Mouse (Mus musculus): ENCODE data around the gene Uhmk1.

DNA sequence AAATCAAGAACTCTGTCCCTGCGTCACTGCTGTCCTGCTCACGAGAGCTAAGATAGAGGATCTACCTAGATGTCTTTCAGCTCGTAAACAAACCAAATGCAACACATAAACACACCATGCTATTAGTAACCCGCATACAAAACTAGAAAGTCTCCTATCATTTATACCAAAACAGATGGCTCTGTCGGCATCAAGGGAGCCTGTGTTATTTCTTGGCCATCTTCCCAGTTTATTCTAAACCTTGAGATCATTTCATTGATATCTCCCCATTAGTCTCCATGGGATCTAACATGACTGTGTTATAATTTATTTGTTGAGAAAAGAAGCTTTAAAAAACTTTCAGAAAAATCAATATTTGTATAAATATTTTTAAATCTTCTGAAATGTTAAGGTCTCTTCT lies 59.4 kb downstream of the Uhmk1 start:
- TF ChIP-seq BHLHE40 (IDR thresholded peaks at IDR 0.05; ENCODE audit: borderline replicate concordance, low read depth, low read length) (no peak), JUND (IDR thresholded peaks at IDR 0.05; ENCODE audit: low read depth, low read length) (no peak), MAZ (IDR thresholded peaks at IDR 0.05; ENCODE audit: low read depth, low read length) (no peak), CHD1 (IDR thresholded peaks at IDR 0.05; ENCODE audit: low read depth, low read length) (no peak), CTCF (IDR thresholded peaks at IDR 0.05 in 2 of 3, conservative IDR thresholded peaks at IDR 0.05 in 1 of 3; ENCODE audit: control insufficient read depth in 1 of 3, insufficient read depth in 1 of 3, low read depth in 2 of 3, low read length in 3 of 3, poor library complexity in 1 of 3, severe bottlenecking in 1 of 3) (no peak), ZC3H11A (IDR thresholded peaks at IDR 0.05; ENCODE audit: low read depth, low read length) (no peak), POLR2A (IDR thresholded peaks at IDR 0.05; ENCODE audit: control insufficient read depth in 1 of 2, insufficient read depth in 1 of 2, low read depth in 1 of 2, low read length in 2 of 2, poor library complexity in 1 of 2) (no peak), ZMIZ1 (IDR thresholded peaks at IDR 0.05; ENCODE audit: low read depth, low read length) (no peak), RCOR1 (IDR thresholded peaks at IDR 0.05; ENCODE audit: low read depth, low read length) (no peak), ZNF384 (IDR thresholded peaks at IDR 0.05; ENCODE audit: low read depth, low read length) (no peak)
